Mouse (Mus musculus) heart, embryonic 16.5 days (tissue): ENCODE measurements around the gene Vcl. TPM values are rescaled to one million over a fixed set of nuclear protein-coding genes. Genes with fewer than 3 reads are reported as not detected.

Experiments
- ATAC-seq: fragments of 200-750 bp; cut with Nextera tagmentation; replicated peaks from 2 replicates; pipeline ENCODE4 v1.8.0; 2017; ENCODE audit warnings: moderate number of reproducible peaks; ENCODE audit not compliant: insufficient read depth, low FRiP score; ENCODE audit errors: extremely low read depth
- H3K27ac ChIP-seq: fragments of 300-500 bp; sonication (generic); 2 replicates; pipeline ENCODE4 v1.5.1; 2014; ENCODE audit warnings: mild to moderate bottlenecking, low read length, control low read depth, moderate library complexity
- H3K27me3 ChIP-seq: fragments of 300-500 bp; sonication (generic); 2 replicates; pipeline ENCODE4 v1.6.1; 2014; ENCODE audit warnings: low read length, mixed read lengths; ENCODE audit not compliant: control insufficient read depth, insufficient read depth
- H3K36me3 ChIP-seq: fragments of 300-500 bp; sonication (generic); 2 replicates; pipeline ENCODE4 v1.6.1; 2014; ENCODE audit not compliant: control insufficient read depth, insufficient read depth
- H3K4me1 ChIP-seq: fragments of 300-500 bp; sonication (generic); 2 replicates; pipeline ENCODE4 v1.6.1; 2014; ENCODE audit warnings: low read length, mixed read lengths; ENCODE audit not compliant: control insufficient read depth, insufficient read depth
- H3K4me2 ChIP-seq: fragments of 300-500 bp; sonication (generic); 2 replicates; pipeline ENCODE4 v1.6.1; 2014; ENCODE audit warnings: low read depth, mild to moderate bottlenecking, control low read depth, low read length
- H3K4me3 ChIP-seq: fragments of 300-500 bp; sonication (generic); 2 replicates; pipeline ENCODE4 v1.5.1; 2014; ENCODE audit warnings: mild to moderate bottlenecking, control low read depth, low read length
- H3K9ac ChIP-seq: fragments of 300-500 bp; sonication (generic); 2 replicates; pipeline ENCODE4 v1.6.1; 2014; ENCODE audit warnings: low read length, control low read depth
- H3K9me3 ChIP-seq: fragments of 300-500 bp; sonication (generic); replicated peaks from 2 replicates; pipeline ENCODE4 v1.6.1; 2016; ENCODE audit warnings: low read length; ENCODE audit not compliant: control insufficient read depth
- WGBS: fragments of 180-500 bp; shearing (Covaris S2); extraction: QIAGEN DNeasy Blood & Tissue Kit; methylation state at CpG from one replicate; pipeline ENCODE4 v1.1.7; 2014; 5-methylcytosine and 5-hydroxymethylcytosine counted together
- polyA plus RNA-seq: library from polyadenylated mRNA; unstranded; fragments of >200 nt; fragmentation: Nextera tagmentation; extraction: Ambion mirVana; gene quantifications from 2 replicates; pipeline ENCODE4 v1.2.1, GENCODE M21; 2015

Vcl gene
- polyA plus RNA-seq, 1 experiment from 2014 or later = 89.3 TPM

DNA sequence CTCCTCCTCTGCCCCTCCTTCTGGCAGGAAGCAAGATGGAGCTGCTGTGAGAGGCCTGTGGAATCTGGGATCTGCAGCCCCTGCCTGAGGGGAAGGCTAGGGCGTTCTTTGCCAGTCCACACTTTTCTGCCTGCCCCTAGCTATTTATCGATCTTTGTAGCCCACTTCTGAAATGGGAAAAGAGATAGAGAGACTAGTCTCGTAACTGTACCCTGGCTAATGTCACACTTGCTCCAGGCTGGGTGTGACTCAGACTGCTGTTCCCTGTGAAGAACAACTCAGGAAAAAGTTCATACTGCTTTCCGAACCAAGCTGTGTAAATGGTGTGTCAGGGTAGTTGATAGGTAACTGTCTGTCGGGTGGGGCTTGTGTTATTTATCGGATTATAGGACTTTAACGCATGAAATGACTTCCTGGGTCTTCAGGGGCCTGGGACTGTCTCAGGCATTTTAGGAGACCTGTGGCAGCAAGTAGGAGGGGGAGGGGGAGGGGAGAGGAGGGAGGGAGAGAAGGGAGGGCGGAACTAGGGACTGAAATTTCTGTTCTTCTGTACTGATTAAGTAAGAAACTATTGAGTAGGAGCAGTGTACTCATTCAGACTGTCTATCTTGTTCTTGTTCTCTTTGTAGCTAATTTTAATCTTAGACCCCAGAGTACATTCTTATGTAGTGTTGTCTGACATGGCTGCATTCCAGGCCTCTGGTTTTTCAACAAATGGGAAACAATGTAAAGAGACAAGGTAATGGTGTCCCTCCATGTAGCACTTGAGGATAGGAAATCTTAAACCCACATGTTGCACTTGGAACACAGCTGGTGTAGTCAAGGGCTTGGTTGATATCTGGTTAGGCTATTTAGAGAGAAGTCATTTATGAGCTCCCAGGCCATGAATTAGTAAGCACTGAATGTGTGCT, 1.5 kb downstream of the Vcl start:
- Histone ChIP-seq H3K27ac (peak overlapping the region; percentile 91), H3K9ac (peak overlapping the region; percentile 90), H3K4me2 (peak overlapping the region; percentile 80), H3K36me3 (no peaks in the 10 kb centered on the region), H3K4me3 (peak overlapping the region; percentile 90), H3K27me3 (no peaks in the 10 kb centered on the region), H3K4me1 (peaks cover 40% of the 10 kb centered on the region), H3K9me3 (no peaks in the 10 kb centered on the region)
- WGBS = 10% methylated on average over 8 of the region's 8 CpGs
- ATAC-seq = peak; percentile 4; the same call in 1 of the 2 replicates

DNA sequence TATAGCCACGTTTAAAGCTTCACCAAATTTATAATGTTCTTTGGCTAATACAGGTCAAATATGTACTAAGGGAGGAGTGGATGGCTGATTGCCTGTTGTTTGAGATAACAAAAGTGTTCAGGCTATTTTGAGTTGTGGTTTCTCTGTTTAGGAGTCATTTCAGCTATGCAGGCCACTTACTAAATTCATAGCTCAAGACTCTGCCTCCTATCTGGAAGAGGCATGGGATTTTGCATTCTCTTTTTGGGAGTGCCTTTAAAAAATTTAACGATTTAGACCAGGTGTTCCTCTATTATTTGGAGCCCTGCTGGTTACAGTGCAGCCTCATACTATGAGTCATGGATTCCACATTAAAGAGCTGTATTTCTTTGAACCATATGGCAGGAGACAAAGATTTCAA, 9.2 kb downstream of the Vcl start:
- ATAC-seq = peak; percentile 66
- no peaks in the 10 kb centered on the region for H3K9me3 ChIP-seq
- peaks cover 59% of the 10 kb centered on the region for H3K4me1 ChIP-seq
- no peaks in the 10 kb centered on the region for H3K27me3 ChIP-seq
- no peaks in the 10 kb centered on the region for H3K36me3 ChIP-seq
- peak overlapping the region; percentile 91 for H3K27ac ChIP-seq
- WGBS = 20% methylated on average over 2 of the region's 2 CpGs
- no peak overlapping the region for H3K9ac ChIP-seq
- peak overlapping the region; percentile 56 for H3K4me2 ChIP-seq
- peak overlapping the region; percentile 21 for H3K4me3 ChIP-seq

DNA sequence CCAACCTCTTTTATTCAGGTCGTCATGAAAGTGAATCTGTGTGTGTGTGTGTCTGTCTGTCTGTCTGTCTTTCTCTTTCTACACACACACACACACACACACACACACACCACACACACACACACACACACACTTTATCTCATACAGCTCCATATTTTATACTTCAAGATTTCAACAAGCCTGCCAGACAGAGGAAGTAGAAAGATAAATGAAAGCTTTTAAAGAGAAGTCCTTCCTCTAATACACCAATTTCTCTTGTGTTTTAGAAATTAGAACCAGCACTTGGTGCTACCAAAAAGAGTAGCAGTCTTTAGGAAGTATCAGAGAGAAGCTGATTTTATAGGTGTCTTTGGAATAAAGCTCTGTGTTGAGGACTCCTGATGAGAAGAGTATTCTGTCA, 9.7 kb downstream of the Vcl start:
- Histone ChIP-seq H3K36me3 (no peaks in the 10 kb centered on the region), H3K9ac (peak overlapping the region; percentile 34; the same call in 1 of the 2 replicates), H3K27ac (peak overlapping the region; percentile 91), H3K4me2 (peak overlapping the region; percentile 56), H3K27me3 (no peaks in the 10 kb centered on the region), H3K9me3 (no peaks in the 10 kb centered on the region), H3K4me3 (no peak overlapping the region; the same call in 1 of the 2 replicates), H3K4me1 (peaks cover 54% of the 10 kb centered on the region)
- ATAC-seq = no peak
- WGBS = 7% methylated on average over 1 of the region's 1 CpGs

DNA sequence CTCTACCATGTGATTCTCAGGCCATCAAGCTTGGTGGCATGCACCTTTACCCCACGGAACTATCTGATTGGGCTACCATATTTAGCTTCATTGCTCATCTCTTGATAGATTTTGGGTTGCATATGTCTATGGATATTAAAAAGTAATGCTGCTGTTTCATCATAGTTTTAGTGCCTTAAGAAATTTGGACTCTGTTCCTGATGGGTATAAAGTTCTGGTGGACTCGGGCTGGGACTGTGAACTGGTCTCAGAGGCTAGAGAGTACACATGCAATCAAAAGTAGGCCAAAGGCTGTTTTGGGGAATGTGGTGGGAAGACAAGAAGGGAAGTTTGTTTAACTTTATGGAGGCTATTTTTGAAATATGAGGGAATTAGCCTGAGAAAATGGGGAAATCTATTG, 16.1 kb downstream of the Vcl start:
- H3K4me3 ChIP-seq = no peak overlapping the region
- no peak overlapping the region for H3K4me2 ChIP-seq
- no peak overlapping the region for H3K9ac ChIP-seq
- no peaks in the 10 kb centered on the region for H3K36me3 ChIP-seq
- no peaks in the 10 kb centered on the region for H3K27me3 ChIP-seq
- H3K4me1 ChIP-seq = peaks cover 15% of the 10 kb centered on the region
- H3K27ac ChIP-seq = no peak overlapping the region
- no peak for ATAC-seq
- 84% methylated on average over 2 of the region's 2 CpGs for WGBS
- no peaks in the 10 kb centered on the region for H3K9me3 ChIP-seq

DNA sequence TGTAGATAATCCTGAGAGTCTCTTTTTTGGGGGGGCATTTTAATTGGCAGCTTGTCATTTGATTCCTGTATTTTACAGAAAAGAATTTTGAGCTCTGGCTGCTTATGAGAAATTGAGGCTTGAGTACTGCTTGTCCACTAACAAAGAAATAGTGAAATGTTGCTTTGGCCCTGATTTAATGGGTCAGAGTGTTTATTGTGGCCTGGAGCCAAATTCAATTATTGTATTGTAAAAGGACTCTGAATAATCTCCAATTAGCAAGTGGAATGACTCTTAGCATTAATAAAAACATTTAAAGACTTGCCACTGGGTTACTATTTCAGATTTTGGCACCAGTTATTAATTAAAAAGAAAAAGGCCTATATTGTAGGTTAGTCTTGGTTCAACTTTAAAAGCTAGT, 26.8 kb downstream of the Vcl start:
- ATAC-seq = no peak

DNA sequence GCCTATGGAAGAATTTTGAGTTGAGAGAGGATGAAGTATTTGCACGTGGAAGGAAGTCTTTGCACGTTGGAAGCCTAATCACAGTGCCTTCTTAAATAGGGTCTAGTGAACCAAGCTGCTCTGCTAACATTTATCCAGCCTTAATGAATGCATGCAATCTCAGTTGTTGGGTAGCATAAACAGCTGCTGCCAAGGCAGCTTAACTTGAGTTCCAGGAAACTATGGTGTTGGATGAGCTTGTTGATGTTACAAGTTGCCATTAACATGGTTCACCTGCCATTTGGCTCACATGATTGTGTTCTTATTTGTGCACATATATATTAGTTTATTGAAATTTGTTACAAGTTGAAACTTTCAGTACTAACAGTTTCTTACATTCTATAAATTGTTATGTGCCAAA, 29.8 kb downstream of the Vcl start:
- 33% methylated on average over 2 of the region's 2 CpGs for WGBS
- Histone ChIP-seq H3K36me3 (no peaks in the 10 kb centered on the region), H3K4me2 (no peak overlapping the region), H3K27me3 (no peaks in the 10 kb centered on the region), H3K4me3 (no peak overlapping the region), H3K9me3 (no peaks in the 10 kb centered on the region), H3K4me1 (peaks cover 19% of the 10 kb centered on the region), H3K9ac (no peak overlapping the region), H3K27ac (no peak overlapping the region)
- ATAC-seq = no peak

More for the DNA sequence above, 26.8 kb downstream of the Vcl start:
- Histone ChIP-seq H3K9ac (no peak overlapping the region), H3K27ac (no peak overlapping the region), H3K9me3 (no peaks in the 10 kb centered on the region), H3K4me3 (no peak overlapping the region), H3K36me3 (no peaks in the 10 kb centered on the region), H3K4me1 (peaks cover 14% of the 10 kb centered on the region), H3K4me2 (no peak overlapping the region), H3K27me3 (no peaks in the 10 kb centered on the region)

DNA sequence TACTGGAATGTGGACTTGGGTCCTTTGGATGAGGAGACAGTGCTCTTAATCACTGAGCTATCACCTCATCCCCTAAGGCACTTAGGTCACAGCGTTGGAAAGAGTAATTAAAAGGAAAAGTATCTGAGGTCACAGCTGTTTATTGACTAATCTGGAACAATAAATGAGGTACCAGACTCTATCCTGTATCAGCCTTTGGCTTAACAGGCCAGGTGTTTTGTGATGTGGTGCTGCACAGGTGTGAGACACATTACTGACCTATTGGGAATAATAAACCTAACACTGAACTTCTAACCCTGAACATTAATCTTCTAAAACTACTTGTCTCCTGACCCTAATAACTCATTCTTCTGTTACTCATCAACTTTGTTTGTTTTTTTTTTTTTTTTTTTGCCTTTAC, 33.3 kb downstream of the Vcl start:
- Histone ChIP-seq H3K4me3 (no peak overlapping the region), H3K4me2 (no peak overlapping the region), H3K4me1 (peaks cover 14% of the 10 kb centered on the region), H3K27ac (no peak overlapping the region), H3K27me3 (no peaks in the 10 kb centered on the region), H3K9me3 (no peaks in the 10 kb centered on the region), H3K9ac (no peak overlapping the region), H3K36me3 (no peaks in the 10 kb centered on the region)
- 65% methylated on average over 1 of the region's 1 CpGs for WGBS
- ATAC-seq = no peak

DNA sequence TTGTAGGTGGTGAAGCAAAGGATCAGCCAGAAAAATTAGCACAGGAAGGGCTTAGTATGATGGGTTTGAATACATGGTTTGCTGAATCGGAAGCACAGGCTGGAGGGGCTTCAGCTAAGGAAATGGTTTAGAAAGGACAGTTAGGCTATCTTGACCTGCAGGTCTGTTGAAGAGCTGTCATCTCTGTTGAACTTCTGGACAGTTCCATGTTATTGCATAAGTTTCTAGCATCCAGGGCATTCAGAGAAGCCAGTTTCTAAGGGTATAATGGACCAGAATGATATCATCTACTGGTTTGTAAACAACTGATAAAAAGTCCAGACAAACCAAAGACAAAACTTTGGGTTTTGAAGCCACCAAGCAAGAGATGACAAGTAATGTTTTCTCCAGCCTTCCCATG, 33.7 kb downstream of the Vcl start:
- Histone ChIP-seq H3K9me3 (no peaks in the 10 kb centered on the region), H3K27me3 (no peaks in the 10 kb centered on the region), H3K4me2 (no peak overlapping the region), H3K4me3 (no peak overlapping the region), H3K4me1 (peaks cover 12% of the 10 kb centered on the region), H3K9ac (no peak overlapping the region), H3K36me3 (no peaks in the 10 kb centered on the region), H3K27ac (no peak overlapping the region)
- ATAC-seq = no peak
- WGBS = 84% methylated on average over 1 of the region's 1 CpGs

DNA sequence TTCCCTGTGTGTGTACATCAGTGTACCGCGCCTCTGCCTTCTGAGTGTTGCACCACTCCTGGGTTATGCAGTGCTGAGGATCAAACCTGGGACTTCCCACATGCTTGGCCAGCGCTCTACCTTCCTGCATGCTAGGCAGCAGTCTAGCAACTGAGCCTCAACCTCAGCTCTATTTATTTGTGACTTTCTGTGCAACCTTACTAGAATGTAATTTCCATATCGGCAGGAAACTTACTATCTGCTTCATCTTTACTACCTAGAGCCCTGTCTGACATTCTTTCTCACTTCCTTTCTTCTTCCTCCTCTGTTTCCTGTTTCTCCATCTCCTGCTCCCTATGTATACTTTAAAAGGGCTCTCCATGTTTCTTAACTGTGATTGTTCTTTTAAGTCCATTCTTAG, 34.7 kb downstream of the Vcl start:
- H3K36me3 ChIP-seq = 0 out of 2 replicates have a peak, but pooled peaks cover 2% of the 10 kb centered on the region
- no peaks in the 10 kb centered on the region for H3K27me3 ChIP-seq
- 75% methylated on average over 4 of the region's 4 CpGs for WGBS
- no peaks in the 10 kb centered on the region for H3K9me3 ChIP-seq
- no peak overlapping the region for H3K4me3 ChIP-seq
- no peak for ATAC-seq
- H3K4me1 ChIP-seq = peaks cover 7% of the 10 kb centered on the region
- no peak overlapping the region for H3K4me2 ChIP-seq
- H3K27ac ChIP-seq = 0 out of 2 replicates have a peak overlapping the region, but pooled peaks have one; percentile 1
- no peak overlapping the region for H3K9ac ChIP-seq
